Mouse (Mus musculus) gastrocnemius, postnatal 10 days (tissue): ENCODE results near the gene Mgst2. TPM values are rescaled to one million over a fixed set of nuclear protein-coding genes. Genes with fewer than 3 reads are reported as not detected.
A peak's percentile ranks its signal among the peaks of the same experiment; 100 is the strongest.

ENCODE experiments used
- DNase-seq: peaks from one replicate; pipeline ENCODE4 v3.0.0; 2021; ENCODE audit warnings: mixed read lengths
- long read RNA-seq, 2 experiments: library from polyadenylated mRNA; stranded (forward); transcript quantifications; one replicate each; pipeline ENCODE4 v2.0.0; 2021
- total RNA-seq, 2 experiments: library from RNA; stranded (reverse); gene quantifications; 2 replicates each; pipeline ENCODE4 v1.2.3; 2021

Gene Mgst2
- total RNA-seq: 1 to 10 TPM in 1 of 2 experiments, under 1 TPM in 1; 0.99 to 1.4 TPM
- long read RNA-seq, experiment 1, partial matches to known transcripts: 0 of 2 reads
- long read RNA-seq, experiment 1, other reads (novel, unspliced or antisense): 1 of 2 reads
- long read RNA-seq, experiment 2: 0 reads

GRCm38 (mm10) chr3:51660060-51660459 lies at the start of gene Mgst2:
Mgst2 (plus strand) TSS chr3:51660360.
- no peak for DNase-seq

- DNase-seq: peak; percentile 61
These were observed 48.2 kb upstream of the Mgst2 start for GRCm38 (mm10) chr3:51611972-51612371.

- DNase-seq: no peak
These were observed 47.5 kb upstream of the Mgst2 start for GRCm38 (mm10) chr3:51612398-51613356.

GRCm38 (mm10) chr3:51614278-51614677 lies 45.9 kb upstream of the Mgst2 start:
- no peak for DNase-seq

GRCm38 (mm10) chr3:51623956-51624355 lies 36.2 kb upstream of the Mgst2 start:
- no peak for DNase-seq

- no peak for DNase-seq
These were observed 32.4 kb upstream of the Mgst2 start for GRCm38 (mm10) chr3:51627741-51628140.

- DNase-seq: no peak
These were observed 31.2 kb upstream of the Mgst2 start for GRCm38 (mm10) chr3:51628977-51629376.

GRCm38 (mm10) chr3:51630746-51631145 lies 29.4 kb upstream of the Mgst2 start:
- no peak for DNase-seq

GRCm38 (mm10) chr3:51631971-51632370 lies 28.2 kb upstream of the Mgst2 start:
- no peak for DNase-seq

GRCm38 (mm10) chr3:51634451-51634850 lies 25.7 kb upstream of the Mgst2 start:
- DNase-seq: no peak

- DNase-seq: no peak
These were observed 24.2 kb upstream of the Mgst2 start for GRCm38 (mm10) chr3:51635960-51636359.

GRCm38 (mm10) chr3:51636700-51637099 lies 23.5 kb upstream of the Mgst2 start:
- DNase-seq: no peak

- DNase-seq: no peak
These were observed 22.8 kb upstream of the Mgst2 start for GRCm38 (mm10) chr3:51637326-51637725.

GRCm38 (mm10) chr3:51638260-51638659 lies 21.9 kb upstream of the Mgst2 start:
- no peak for DNase-seq

GRCm38 (mm10) chr3:51645484-51645883 lies 14.7 kb upstream of the Mgst2 start:
- no peak for DNase-seq

- DNase-seq: no peak
These were observed 13.9 kb upstream of the Mgst2 start for GRCm38 (mm10) chr3:51646301-51646700.

GRCm38 (mm10) chr3:51647356-51647755 lies 12.8 kb upstream of the Mgst2 start:
- no peak for DNase-seq

GRCm38 (mm10) chr3:51648037-51648664 lies 12.0 kb upstream of the Mgst2 start:
- DNase-seq: peak; percentile 77

GRCm38 (mm10) chr3:51649426-51649825 lies 10.7 kb upstream of the Mgst2 start:
- no peak for DNase-seq

GRCm38 (mm10) chr3:51649986-51650385 lies 10.2 kb upstream of the Mgst2 start:
- no peak for DNase-seq

- no peak for DNase-seq
These were observed 9.0 kb upstream of the Mgst2 start for GRCm38 (mm10) chr3:51651149-51651548.

- peak; percentile 83 for DNase-seq
These were observed 7.9 kb upstream of the Mgst2 start for GRCm38 (mm10) chr3:51652292-51652691.

- peak; percentile 43 for DNase-seq
These were observed 7.5 kb upstream of the Mgst2 start for GRCm38 (mm10) chr3:51652701-51653100.
